Mouse (Mus musculus): ENCODE data around the gene Cntf.

Cntf gene

GRCm38 (mm10) chr19:12765308-12765707 is at the start of gene Cntf:
Cntf (minus strand) TSS chr19:12765632.
- DNase-seq (ENCODE audit: low read depth), result peak; percentile 33

GRCm38 (mm10) chr19:12813883-12814282 is 48.5 kb upstream of the Cntf start:
- no peak for DNase-seq (ENCODE audit: low read depth)

- no peak for DNase-seq (ENCODE audit: low read depth)
Measured at GRCm38 (mm10) chr19:12812644-12813364, 47.4 kb upstream of the Cntf start.

GRCm38 (mm10) chr19:12806214-12806613 is 40.8 kb upstream of the Cntf start:
- no peak for DNase-seq (ENCODE audit: low read depth)

- DNase-seq (ENCODE audit: low read depth), result peak; percentile 74
Measured at GRCm38 (mm10) chr19:12805730-12806129, 40.3 kb upstream of the Cntf start.

GRCm38 (mm10) chr19:12804237-12804636 is 38.8 kb upstream of the Cntf start:
- no peak for DNase-seq (ENCODE audit: low read depth)

GRCm38 (mm10) chr19:12802830-12803229 is 37.4 kb upstream of the Cntf start:
- DNase-seq (ENCODE audit: low read depth), result no peak

- no peak for DNase-seq (ENCODE audit: low read depth)
Measured at GRCm38 (mm10) chr19:12801046-12801445, 35.6 kb upstream of the Cntf start.

- DNase-seq (ENCODE audit: low read depth), result no peak
Measured at GRCm38 (mm10) chr19:12800621-12801020, 35.2 kb upstream of the Cntf start.

GRCm38 (mm10) chr19:12799081-12799480 is 33.6 kb upstream of the Cntf start:
- DNase-seq (ENCODE audit: low read depth), result no peak

- DNase-seq (ENCODE audit: low read depth), result no peak
Measured at GRCm38 (mm10) chr19:12798404-12798803, 33.0 kb upstream of the Cntf start.

GRCm38 (mm10) chr19:12797071-12797470 is 31.6 kb upstream of the Cntf start:
- peak; percentile 82 for DNase-seq (ENCODE audit: low read depth)

- peak; percentile 92 for DNase-seq (ENCODE audit: low read depth)
Measured at GRCm38 (mm10) chr19:12796328-12796931, 31.0 kb upstream of the Cntf start.

GRCm38 (mm10) chr19:12795511-12796327 is 30.3 kb upstream of the Cntf start, which contains the start of the genes Zfp91 and Lpxn:
Zfp91 (minus strand) TSS chr19:12796126.
Lpxn (plus strand) TSS chr19:12796193.
- peak; percentile 100 for DNase-seq (ENCODE audit: low read depth)

GRCm38 (mm10) chr19:12795110-12795509 is 29.7 kb upstream of the Cntf start:
- DNase-seq (ENCODE audit: low read depth), result no peak

- peak; percentile 97 for DNase-seq (ENCODE audit: low read depth)
Measured at GRCm38 (mm10) chr19:12794056-12795044, 28.9 kb upstream of the Cntf start.

GRCm38 (mm10) chr19:12792374-12792773 is 26.9 kb upstream of the Cntf start:
- DNase-seq (ENCODE audit: low read depth), result no peak

GRCm38 (mm10) chr19:12787721-12788120 is 22.3 kb upstream of the Cntf start:
- DNase-seq (ENCODE audit: low read depth), result no peak

GRCm38 (mm10) chr19:12786803-12787395 is 21.5 kb upstream of the Cntf start:
- DNase-seq (ENCODE audit: low read depth), result no peak

- peak; percentile 66 for DNase-seq (ENCODE audit: low read depth)
Measured at GRCm38 (mm10) chr19:12780437-12780836, 15.0 kb upstream of the Cntf start.

- DNase-seq (ENCODE audit: low read depth), result peak; percentile 93
Measured at GRCm38 (mm10) chr19:12770888-12771287, 5.5 kb upstream of the Cntf start.

Measured in NIH3T3 (cell line).